ENCODE assay signal across 18 mouse cellular contexts in the genomic region with DNA sequence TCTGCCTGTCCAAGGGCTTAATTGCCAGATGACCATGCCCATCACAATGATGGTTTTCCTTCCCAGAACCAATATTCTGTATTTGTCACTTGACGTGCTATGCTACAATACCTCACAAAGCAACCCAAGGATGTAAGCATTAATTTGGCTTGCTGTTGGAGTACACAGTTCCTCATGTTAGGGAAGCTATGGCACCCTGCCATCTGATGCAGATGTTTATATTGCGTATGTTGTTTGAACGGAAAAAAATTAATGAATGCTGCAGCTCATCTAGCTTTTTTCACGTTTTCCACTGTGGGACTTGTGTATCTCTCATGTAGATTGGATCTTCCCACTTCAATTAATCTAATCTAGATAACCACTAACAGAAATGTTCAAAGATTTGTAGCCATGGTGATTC.
"Had no signal": no experiment of that assay in that cellular context is flagged by ENCODE, and none has a peak within 500 bp of the region (broad histone marks: within the 10 kb centered on the region; RNA-seq: fewer than 3 reads in every experiment).

No protein-coding gene starts in this region.

- H3K27ac ChIP-seq: lung, embryonic 15.5 days; midbrain, embryonic 10.5 days; midbrain, embryonic 12.5 days; neural tube, embryonic 13.5 days; neural tube, embryonic 15.5 days had no signal

- H3K4me3 ChIP-seq: lung, embryonic 15.5 days; midbrain, embryonic 10.5 days; midbrain, embryonic 12.5 days; myocyte; neural tube, embryonic 13.5 days; neural tube, embryonic 15.5 days had no signal

- H3K9me3 ChIP-seq: lung, embryonic 15.5 days; midbrain, embryonic 10.5 days; midbrain, embryonic 12.5 days; neural tube, embryonic 13.5 days; neural tube, embryonic 15.5 days had no signal

- H3K36me3 ChIP-seq: lung, embryonic 15.5 days; midbrain, embryonic 10.5 days; midbrain, embryonic 12.5 days; neural tube, embryonic 13.5 days; neural tube, embryonic 15.5 days had no signal

- H3K9ac ChIP-seq: lung, embryonic 15.5 days; midbrain, embryonic 12.5 days; neural tube, embryonic 13.5 days; neural tube, embryonic 15.5 days had no signal

- ATAC-seq: lung, postnatal 0 days; midbrain, embryonic 16.5 days had no signal

- DNase-seq: lung, adult 18-20 months; lung, postnatal 4 days; retina, postnatal 1 day; right cerebral cortex, adult 18-20 months; right cerebral cortex, postnatal 25 days; right cerebral cortex, postnatal 4 days; spleen, adult 18-20 months; thymus, adult 18-20 months; thymus, postnatal 14 days; thymus, postnatal 36 days had no signal

- H3K4me2 ChIP-seq: lung, embryonic 15.5 days; midbrain, embryonic 12.5 days; neural tube, embryonic 13.5 days; neural tube, embryonic 15.5 days had no signal

- H3K4me1 ChIP-seq: lung, embryonic 15.5 days; midbrain, embryonic 10.5 days; midbrain, embryonic 12.5 days; neural tube, embryonic 13.5 days; neural tube, embryonic 15.5 days had no signal

- H3K27me3 ChIP-seq: lung, embryonic 15.5 days; midbrain, embryonic 12.5 days; neural tube, embryonic 13.5 days; neural tube, embryonic 15.5 days had no signal
